Mouse (Mus musculus) cerebellum, adult 2 months (tissue): ENCODE measurements around the gene Cdadc1.

Source experiments
- CTCF ChIP-seq: fragments of 200-500 bp; IDR thresholded peaks from 2 replicates; pipeline ENCODE4 v1.5.1; 2011; ENCODE audit warnings: low read depth, mild to moderate bottlenecking, control low read depth, low read length, moderate library complexity, borderline replicate concordance; ENCODE audit not compliant: insufficient read depth
- POLR2A ChIP-seq: fragments of 200-500 bp; IDR thresholded peaks from 2 replicates; pipeline ENCODE4 v1.6.1; 2011; ENCODE audit warnings: low read length, control low read depth, borderline replicate concordance; ENCODE audit not compliant: insufficient read depth

GRCm38 (mm10) chr14:59625158-59625805, 27.5 kb upstream of the Cdadc1 start, which contains the start of gene Shisa2:
- no peak for TF ChIP-seq CTCF
- TF ChIP-seq POLR2A, result no peak
